Mouse (Mus musculus) heart, adult 11 months (tissue): ENCODE results near the gene Myh1.

ENCODE experiments used
- DNase-seq: peaks from one replicate; pipeline ENCODE4 v3.0.0; 2022

Gene Myh1

DNA sequence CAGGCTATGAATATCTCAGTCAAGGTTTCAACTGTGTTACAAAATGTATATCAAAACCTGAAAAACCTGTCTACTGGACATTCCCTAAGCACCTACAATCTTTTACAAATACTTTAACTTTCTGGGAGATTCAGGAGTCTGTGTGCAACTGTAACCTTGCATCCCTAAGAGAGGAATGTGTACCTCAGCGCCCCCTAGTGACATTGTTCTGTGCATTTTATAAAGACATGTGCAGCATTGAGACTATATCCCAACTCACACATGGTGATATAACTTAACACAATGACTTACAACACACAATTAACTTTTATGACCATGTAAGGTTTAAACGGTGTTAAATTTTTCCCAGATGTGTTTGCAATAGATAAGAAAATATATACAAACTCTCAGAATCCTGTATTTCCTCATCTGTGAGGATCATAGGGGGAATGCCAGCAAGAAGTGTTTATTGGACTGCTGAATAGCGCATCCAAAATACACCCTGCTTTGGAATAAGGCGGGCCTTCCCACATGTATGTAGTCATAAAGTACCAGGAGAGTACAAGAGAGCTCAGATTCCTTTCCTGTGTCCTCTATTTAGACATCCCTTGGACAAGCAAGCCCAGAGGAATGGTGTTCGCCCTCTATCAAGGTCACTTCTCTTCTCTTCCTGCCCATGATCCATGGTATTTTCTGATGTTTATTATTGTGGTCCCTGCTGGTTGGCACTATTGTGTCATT lies 35.9 kb downstream of the Myh1 start:
- DNase-seq, result no peak

DNA sequence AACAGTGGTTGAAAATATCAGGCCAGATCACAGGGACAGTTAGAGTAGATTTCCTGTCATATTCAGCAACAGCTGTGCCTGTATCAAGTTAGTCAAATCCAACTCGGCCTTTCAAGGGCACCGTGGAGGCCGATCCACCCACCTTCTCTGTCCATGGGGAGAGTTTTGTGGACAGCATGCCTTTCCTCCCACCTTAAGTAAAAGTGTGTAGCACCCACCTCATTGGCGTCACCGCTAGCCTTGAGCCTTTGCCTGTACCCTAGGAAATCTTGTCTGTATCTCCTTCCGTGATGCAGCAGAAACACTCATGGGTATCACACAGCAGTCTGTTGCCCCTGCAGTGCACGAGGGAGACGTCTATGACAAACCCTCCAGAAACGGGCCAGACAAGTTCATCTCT lies 36.9 kb downstream of the Myh1 start:
- DNase-seq, result no peak

DNA sequence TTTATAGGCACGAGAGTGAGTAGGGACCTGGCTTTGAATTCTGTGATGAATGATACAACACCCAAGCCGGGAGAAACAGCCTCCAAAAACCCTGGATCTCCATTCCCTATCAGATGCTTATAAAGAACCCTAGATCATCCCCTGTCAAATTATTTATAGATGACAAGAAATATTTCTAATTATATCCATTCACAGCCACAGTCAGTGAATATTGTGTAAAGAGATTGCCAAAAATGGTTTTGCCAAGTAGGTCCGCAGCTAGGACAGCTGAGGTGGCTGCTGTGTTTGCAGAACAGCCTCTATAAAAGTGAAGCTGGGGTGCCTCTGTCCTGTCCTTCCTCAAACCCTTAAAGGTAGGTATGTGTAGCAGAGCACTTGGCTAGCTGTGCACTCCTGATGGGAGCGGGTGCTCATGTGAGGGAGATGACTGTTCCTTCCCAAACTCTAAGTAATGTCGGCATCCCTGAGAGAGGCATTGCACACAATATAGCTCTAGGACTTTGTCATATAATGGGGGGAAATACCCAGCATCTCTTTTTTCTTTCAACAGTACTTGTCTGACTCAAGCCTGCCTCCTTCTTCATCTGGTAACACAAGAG lies 37.7 kb downstream of the Myh1 start, which contains the start of gene Myh4:
TSS of gene Myh4 (plus strand) at position 549 of the 599 bp plus-strand sequence.
- DNase-seq, result no peak

DNA sequence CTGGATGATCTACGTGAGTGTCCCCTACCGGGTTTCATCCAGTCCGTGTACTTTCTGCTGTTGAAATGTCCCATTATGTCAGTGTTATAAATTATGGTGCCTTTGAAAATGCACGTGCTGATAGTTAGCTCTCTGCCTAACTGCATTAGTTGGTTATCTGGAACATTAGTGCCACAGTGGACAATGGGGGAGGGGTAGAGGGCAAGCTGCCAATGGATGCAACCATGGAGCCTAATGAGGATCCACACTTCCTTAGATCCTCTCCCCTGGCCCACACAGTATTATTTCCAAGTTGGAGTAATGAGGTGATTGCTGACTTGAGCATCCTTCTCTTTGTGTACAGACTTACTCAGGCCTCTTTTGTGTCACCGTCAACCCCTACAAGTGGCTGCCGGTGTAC lies 41.2 kb downstream of the Myh1 start:
- DNase-seq, result no peak

DNA sequence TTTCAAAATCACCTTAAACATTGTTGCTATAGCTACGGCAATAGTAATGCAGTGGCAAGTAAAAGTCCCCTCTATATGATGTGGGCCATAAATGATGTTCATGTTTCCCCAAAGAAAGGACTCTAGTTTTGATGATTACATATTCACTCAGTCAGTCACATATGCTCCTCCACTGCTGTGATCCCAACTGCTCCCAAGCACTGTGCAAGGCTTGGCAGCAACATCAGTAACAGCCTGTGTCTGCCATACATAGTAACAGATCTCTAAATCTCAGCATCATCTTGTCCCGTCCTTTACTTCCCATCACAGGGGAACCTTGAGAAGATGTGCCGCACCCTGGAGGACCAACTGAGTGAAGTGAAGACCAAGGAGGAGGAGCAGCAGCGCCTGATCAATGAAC lies 53.8 kb downstream of the Myh1 start:
- no peak for DNase-seq

DNA sequence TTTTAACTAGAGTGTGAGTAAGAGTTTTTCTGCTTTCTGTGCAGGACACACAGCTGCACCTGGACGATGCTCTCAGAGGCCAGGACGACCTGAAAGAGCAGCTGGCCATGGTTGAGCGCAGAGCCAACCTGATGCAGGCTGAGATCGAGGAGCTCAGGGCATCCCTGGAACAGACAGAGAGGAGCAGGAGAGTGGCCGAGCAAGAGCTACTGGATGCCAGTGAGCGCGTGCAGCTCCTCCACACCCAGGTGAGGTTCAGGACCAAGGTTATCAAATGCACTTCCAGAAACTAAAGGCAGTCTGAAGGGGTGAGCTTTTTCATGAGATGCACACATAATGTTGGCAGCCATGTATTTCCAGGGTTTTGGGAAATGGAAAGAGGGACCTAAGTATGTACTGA lies 57.2 kb downstream of the Myh1 start:
- DNase-seq, result no peak

DNA sequence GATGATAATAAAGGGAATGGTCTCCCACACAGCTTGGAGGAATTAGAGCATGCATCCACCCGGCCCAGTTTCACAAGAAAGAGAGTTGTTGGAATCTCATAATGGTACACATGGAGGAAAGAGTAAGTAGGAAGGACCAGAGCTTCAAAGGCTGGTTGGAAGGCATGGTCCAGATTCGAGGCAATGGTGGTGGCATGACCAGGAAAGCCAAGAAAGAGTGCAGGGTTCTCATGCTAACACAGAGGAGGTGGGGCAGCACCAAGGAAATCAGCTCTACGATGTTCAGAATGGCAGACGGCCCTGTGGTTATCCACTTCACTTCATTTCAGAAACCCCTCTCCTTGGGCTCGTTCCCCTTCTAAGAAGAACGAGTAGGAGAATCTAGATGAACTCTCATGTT lies 61.1 kb downstream of the Myh1 start:
- DNase-seq, result no peak
